Mouse (Mus musculus) liver, adult (tissue): Measurements from ENCODE around the gene P3h3.

Experiments used
- GATA4 ChIP-seq: IDR thresholded peaks from 2 replicates; pipeline ENCODE4 v1.6.1; 2014; ENCODE audit warnings: mild to moderate bottlenecking, low read length; ENCODE audit not compliant: insufficient replicate concordance

P3h3 gene

DNA sequence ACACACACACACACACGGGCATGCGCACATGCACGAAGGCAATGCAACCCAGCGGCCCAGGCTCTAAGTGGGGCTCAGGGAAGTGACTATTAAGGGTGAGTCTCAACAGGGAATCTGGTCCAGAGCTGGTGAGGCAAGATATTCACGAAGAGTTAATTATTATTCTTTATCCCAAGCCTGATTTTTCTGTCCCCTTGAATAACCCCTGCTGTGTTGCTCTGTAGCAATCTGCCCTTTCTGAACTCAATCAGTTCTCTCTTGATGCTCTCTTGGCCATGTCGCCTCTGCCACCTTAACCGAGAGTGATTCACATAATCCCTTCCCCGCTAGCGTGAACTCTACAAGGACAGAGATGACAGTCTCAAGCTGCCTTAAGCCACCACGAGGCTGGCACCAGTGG lies 25.8 kb upstream of the P3h3 start:
- no peak for TF ChIP-seq GATA4

DNA sequence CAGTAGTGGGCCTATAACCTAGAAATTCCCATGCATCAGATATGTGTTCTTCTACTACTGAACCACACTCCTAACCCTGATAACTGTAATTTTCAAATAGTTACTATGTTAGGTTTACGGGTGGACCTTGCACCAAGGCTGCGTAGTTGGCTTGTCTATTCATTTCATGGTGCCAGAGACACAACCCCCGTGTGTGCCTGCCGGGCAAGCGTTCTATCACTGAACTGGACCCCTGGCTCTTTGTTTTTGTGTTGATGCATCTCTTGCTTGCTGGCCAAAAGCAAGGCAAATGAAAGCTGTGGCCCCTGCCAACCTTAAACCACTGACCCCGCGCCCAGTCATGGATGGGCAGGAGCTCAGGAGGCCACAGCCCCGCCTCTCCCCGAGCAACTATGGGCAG lies 24.3 kb upstream of the P3h3 start:
- no peak for TF ChIP-seq GATA4

DNA sequence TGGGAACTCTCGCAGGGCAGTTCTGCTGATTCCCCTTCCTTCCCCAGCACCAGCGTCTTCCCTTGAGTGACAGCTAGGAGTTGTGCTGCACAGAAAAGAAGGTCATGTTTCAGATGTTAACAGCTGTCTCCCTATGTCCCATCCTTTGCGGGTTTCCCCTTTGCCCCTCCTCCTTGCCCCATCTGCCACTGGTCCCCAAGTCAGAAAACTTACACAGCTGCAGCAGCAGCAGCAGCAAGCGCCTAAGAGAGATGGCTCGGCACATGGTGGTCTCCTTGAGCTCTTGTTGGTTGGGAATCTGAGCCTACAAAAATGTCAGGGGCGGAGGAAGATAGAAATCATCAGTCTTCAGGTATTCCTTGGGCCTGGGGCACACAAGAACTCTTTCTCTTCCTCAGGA lies 21.8 kb upstream of the P3h3 start:
- TF ChIP-seq GATA4, result no peak

DNA sequence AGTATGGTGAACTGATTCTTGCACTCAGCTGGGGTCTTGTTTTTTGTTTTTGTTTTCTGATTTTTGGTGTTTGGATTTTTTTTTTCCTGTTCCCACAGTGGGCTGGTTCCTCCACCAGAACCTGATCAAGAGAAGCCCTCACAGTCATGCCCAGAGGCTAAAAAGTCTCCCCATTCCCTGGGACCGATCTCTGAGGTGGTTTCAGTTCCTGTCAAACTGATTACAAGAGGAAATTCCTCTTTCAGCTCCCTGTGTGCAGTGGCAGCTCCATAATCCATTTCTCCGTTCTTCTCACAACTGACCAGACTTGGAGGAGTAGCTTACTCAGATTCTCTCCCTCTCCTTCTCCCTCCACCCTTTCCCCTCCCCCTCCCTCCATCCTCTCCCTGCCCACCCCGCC lies 16.8 kb upstream of the P3h3 start:
- no peak for TF ChIP-seq GATA4

DNA sequence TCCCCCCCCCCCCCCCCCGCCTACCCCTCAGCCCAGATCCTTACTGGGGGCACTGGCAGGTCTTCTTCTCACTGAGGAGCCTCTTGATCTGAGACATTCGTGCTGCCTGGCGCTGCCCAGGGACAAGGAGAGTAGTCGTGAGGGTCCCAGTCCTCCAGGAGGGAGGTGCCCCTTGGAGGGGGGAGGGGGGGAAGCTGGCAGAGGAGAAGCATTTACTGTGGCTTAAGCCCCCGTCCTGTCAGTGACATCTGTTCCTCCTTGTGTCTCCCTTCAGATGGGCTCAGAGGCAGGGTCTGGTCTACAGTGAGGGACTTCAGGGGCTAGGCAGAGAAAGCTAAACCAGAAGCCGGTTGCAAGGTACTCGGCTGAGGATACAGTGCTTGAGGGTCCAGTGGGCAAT lies 9.0 kb upstream of the P3h3 start:
- no peak for TF ChIP-seq GATA4

DNA sequence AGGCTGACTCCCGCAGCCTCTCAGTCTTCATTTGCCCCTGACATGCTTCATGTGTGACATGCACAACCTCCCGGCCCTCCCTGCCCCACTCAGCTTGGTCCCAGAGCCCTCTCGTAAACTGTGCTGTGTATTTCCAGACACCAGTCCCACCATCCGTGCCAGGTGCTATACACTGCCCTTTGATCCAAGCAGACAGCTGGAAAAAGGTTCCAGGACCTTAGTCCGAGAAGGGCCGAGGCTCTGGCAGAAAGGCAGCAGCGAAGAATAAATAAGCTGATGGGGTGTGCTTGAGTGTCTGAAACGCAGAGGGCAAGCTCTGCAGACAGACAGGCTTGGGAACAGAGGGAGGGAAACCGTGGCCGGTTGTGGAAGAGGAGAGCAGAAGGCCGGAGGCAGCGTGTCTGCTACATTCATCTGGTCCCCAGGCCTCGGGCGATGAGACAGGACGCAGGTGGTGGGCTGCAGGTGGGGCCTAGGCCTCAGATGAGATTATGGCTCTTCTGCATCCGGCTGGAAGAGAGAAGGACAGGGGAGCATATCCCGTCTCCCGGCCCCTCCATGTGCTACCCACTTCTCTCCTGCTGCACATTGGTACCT lies 8.3 kb upstream of the P3h3 start:
- no peak for TF ChIP-seq GATA4

DNA sequence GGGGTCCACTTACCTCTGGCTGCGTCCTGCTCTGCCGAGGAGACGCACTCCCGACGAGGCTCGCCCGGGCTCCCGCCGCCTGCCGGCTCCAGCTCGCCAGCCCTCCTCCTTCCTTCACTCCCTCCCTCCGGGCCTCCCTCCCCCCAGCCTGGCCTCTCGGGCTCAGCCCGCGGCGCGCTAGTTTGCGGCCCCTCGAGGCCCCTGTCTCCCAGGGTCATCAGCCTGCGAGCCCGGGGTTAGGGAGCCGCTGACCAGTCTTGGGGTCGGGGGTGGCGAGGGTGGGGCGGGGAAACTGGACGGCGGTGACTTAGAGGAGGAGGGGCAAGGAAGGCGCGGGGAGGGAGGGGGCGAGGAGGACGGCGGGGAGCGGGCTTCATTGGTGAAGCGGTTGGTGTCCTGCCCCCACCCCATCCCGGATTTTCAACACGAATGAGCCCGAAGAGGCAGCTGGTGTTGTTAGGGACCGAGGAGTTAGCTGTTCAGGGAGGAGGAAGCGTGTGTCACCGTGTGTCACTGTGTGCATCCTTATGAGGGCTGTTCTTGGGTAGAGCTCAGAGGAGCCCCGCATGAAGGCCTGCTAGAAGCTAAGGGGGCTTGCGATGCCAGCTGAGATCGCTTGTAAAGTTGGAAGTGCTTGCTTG lies 6.2 kb upstream of the P3h3 start, which contains the start of gene Gpr162:
Gene Gpr162, minus strand, starts transcription at position 326 of the 641 bp plus-strand sequence.
- no peak for TF ChIP-seq GATA4

DNA sequence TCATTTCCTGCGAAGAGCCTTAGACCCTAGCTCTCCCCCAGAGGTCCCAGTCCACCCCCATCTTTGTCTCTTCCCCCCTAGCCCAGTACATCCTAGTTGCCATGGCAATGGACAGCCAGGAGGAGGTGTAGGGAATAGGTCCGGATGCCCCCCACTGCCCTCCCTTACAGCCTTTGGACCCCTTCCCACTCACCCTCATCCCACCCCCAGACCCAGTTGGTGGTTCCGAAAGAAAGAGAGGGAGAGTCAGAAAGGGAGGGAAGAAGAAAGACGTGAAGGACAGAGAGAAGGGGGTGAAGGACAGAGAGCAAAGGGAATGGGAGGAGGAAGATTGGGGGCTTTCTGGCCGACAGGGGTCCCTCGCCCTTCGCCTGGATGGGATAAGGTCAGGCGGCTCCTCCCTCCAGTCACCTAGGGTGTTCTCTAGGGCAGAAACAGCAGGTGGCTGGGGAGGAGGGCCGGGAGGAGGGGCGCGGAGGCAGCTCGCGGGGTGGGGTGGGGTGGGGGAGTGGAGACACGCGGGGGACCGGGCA lies 5.6 kb upstream of the P3h3 start:
- no peak for TF ChIP-seq GATA4

DNA sequence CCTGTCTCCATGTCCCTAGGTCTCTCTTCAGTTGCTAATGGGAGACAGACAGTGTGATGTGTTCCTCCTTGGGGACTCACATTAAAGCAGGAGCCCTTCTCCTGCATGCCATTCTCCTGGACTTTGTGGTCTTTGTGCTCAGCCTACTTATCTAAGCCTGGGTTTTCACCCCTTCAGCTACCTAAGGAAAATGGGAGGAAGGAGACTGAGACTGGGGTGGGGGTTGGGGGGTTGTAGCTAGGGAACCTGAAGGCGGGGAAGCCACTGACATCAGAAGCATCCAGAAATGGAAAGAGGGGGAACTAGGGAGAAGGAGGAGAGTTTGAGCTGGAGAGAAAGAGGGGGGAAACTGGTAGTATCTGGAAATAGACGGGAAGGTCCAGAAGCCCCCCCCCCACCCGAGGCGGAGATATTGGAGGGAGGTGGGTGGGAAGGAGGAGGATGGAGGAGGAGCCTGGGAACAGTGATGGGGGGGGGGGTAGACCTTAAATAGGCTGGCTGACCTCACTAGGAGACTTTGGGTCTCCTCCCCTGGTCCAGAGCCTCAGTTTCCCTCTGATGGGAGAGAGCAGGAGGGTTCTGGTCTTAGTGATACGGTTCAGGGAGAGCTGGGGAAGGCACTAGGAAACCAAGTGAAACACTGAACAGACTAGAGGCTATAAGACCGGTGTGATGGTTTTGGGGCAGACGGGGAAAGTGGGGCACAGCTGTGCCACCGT lies 5.0 kb upstream of the P3h3 start:
- TF ChIP-seq GATA4, result no peak

DNA sequence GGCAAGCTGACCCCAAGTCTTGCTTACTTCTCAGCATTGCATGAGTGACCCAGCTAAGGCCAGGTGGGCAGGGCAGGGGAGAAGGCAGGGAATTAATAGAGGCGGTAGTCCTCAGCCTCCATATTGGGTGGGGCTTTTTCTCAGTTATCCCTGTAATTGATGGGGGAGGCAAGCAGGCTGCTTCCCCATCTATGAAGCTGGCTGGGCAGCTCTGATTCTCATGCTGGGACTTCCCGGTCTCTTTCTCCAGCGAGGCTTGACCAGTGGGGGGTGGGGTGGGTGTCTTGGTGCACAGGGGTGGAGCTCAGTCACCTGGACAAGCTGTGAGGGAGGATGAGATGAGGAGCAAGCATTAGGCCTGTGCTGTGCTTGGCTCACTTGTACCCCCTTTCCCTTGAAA lies 4.2 kb upstream of the P3h3 start:
- TF ChIP-seq GATA4, result no peak

DNA sequence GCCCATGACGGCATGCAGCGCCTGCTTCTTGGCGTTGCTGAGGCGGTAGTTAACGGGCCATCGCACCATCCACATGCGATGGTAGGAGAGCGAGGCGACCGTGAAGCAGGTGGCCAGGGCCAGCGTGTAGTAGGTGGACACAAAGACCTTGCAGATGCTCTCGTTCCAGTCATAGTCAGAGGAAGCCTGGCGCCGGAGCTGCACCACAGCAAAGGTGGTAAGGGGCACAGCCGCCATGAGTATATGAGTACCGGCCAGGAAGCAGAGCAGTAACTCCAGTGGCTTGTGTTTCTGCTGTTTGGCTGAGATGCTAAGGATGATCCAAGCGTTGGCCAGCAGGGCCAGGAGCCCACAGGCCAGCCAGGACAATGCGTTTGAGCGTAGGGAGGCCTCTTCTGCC lies 3.7 kb upstream of the P3h3 start:
- TF ChIP-seq GATA4, result no peak

DNA sequence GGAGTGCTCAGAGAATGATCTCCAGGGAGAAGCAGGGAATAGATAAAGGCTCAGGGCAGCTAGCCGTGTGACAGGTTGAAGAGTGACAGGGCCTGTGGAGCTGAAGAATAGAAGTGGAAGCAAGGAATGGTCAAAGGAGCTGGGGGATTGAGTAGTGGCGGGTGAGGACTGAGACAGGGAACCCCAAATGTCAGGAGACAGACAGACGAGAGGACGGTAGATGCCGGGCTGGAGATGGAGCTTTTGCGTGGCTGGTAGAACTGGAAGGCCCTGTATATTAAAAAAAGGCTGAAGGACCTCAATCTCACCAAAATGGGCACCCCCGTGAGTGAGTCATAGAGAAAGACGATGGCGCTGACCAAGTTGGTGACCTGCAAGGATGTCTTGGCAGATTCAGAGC lies 3.0 kb upstream of the P3h3 start:
- TF ChIP-seq GATA4, result no peak

DNA sequence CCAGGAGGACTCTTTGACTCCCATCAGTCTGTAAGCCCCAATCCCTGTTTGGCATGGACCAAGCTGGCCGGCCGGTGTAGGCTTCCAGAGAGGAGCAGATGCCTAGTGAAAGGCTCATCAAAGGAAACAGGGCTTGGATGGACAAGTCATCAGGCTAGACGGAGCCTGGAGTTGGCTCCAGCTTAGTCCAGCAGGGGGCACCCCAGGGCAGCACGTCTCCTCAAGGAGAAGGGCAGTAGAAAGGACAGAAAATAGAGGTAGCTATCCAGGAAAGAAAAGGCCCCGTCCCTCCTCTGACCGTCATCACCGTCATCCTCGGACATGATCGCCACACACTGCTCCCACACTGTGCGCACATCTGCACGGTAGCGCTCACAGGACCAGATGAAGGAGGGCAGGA lies 2.2 kb upstream of the P3h3 start:
- no peak for TF ChIP-seq GATA4

DNA sequence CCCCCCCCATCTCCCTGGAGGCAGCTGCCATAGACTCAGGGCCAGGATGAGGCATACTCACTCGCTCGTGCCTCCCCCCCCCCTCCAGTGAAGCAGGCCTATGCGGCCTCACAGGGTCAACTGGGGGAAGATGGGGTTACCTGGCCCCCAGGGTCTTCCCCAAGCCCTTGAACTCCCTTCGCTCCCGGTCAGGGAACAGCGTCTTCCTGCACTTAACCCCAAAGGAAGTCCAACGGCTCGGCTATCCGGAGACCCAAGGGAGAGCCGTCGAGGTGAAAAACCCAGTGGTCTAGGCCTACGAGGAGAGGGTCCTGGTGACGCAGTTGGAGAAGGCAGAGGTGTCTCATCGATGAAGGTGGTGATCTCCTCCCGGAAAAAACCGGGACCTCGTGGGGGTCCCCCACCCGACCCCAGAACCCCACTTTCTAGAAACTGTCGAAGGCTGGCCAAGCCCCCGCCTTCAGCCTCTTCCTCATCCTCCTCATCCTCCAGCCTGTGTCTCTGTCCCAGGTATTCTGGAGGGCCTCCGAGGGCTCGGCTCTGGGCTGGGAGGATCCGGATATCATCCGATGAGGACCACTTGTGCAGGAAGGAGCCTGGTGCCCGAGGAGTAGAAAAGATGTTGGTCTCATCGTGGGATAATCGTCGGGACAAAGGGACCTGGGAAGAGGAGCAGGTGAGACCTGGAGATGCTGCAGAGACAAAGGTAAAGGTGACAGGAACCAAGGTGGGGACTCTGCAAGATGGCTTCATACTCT lies 1.2 kb upstream of the P3h3 start:
- no peak for TF ChIP-seq GATA4

DNA sequence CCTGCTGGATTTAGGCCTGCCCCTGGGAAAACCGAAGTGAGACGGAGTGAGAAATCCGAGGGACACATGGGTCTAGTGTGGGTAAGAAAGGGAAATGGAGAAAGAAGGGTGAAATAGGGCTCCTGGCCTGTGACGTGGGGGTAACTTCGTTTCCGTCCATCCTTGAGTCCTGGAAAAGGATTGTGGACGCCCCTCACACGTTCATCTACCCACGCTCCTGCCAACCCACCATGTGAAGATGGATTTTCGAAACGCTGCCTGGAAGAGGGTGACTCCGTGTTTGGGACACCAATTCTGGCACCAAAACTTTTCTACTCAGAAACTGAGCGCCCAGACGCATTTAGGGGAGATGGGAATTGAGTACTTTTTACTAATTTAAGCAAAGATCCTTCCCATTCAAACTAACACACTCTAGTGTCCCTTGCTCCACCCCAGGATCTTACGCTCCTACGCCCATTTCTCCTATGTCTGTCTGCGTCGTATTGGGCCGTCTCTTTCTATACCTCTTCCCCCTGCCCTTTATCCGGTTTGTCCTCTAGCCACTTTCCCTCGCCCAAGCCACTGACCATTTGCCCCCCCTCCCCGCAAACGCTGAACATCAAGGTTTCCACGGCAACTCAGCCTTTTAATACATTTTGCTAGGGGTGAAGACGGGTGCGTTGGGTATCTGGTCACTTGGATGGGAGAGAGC lies 433 bp upstream of the P3h3 start:
- no peak for TF ChIP-seq GATA4
